Mouse (Mus musculus): Measurements from ENCODE around the gene Sectm1b. TPM values are rescaled to one million over a fixed set of nuclear protein-coding genes. Genes with fewer than 3 reads are reported as not detected.
"Not testable (repeated sequence)": the region's sequence is repeated elsewhere in the genome, so short reads cannot be mapped to it uniquely, and the experiment has no call there.

The Sectm1b gene
- polyA plus RNA-seq, 1 experiment from 2014 or later, result 0.92 TPM

DNA sequence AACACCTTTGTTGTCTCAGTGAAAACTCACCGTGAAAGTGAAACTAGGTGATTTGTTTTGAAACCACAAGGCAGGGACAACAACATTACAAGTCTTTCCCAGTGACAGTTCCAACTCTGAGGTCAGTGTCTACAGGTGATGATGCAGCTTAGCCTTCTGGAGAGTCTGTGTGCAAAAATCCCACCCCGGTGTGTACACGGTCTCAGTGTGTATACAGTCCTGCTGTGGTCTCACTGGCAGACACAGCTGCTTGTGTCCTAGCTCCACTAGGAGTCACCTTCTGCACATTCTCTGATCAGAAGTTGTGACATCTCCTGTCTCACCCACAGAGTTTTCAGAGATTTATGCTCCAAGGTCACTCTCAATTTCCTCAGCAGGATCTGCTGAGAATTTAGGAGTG, 828 bp upstream of the Sectm1b start:
- Histone ChIP-seq H3K27me3 (replicated peaks) (no peaks in the 10 kb centered on the region), H3K4me3 (replicated peaks) (no peak overlapping the region), H3K27ac (no peak overlapping the region), H3K4me2 (no peak overlapping the region), H3K9me3 (no peaks in the 10 kb centered on the region), H3K9ac (no peak overlapping the region), H3K36me3 (no peaks in the 10 kb centered on the region), H3K4me1 (no peaks in the 10 kb centered on the region)
- no peak for ATAC-seq (ENCODE audit: insufficient read depth, low FRiP score, low read depth)
- 79% methylated on average over 3 of the region's 3 CpGs for WGBS

DNA sequence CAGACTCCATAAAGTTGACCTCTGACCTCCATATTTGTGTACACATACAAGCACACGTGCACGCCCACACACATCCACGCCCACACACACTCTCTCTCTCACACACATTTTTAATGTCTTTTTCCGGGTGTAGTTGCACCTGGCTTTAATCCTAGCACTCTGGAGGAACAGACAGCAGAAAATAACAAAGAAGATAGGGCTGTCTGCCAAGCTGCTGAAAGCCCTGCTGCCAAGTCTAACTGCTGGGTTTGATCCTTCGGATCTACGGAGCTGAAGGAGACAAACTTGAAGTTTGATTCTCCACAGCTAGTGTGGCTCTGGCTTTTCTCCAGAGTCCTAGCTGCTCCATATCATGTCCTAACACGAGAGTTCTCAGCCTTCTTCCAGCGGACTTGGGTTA, 1.8 kb downstream of the Sectm1b start:
- no peaks in the 10 kb centered on the region for H3K9me3 ChIP-seq
- no peaks in the 10 kb centered on the region for H3K36me3 ChIP-seq
- H3K4me3 ChIP-seq (replicated peaks), result no peak overlapping the region
- WGBS, result 36% methylated on average over 8 of the region's 8 CpGs
- H3K4me2 ChIP-seq, result no peak overlapping the region
- H3K9ac ChIP-seq, result no peak overlapping the region
- no peaks in the 10 kb centered on the region for H3K4me1 ChIP-seq
- ATAC-seq (ENCODE audit: insufficient read depth, low FRiP score, low read depth), result no peak
- peak overlapping the region; percentile 23; the same call in 1 of the 2 replicates for H3K27ac ChIP-seq
- H3K27me3 ChIP-seq (replicated peaks), result no peaks in the 10 kb centered on the region

DNA sequence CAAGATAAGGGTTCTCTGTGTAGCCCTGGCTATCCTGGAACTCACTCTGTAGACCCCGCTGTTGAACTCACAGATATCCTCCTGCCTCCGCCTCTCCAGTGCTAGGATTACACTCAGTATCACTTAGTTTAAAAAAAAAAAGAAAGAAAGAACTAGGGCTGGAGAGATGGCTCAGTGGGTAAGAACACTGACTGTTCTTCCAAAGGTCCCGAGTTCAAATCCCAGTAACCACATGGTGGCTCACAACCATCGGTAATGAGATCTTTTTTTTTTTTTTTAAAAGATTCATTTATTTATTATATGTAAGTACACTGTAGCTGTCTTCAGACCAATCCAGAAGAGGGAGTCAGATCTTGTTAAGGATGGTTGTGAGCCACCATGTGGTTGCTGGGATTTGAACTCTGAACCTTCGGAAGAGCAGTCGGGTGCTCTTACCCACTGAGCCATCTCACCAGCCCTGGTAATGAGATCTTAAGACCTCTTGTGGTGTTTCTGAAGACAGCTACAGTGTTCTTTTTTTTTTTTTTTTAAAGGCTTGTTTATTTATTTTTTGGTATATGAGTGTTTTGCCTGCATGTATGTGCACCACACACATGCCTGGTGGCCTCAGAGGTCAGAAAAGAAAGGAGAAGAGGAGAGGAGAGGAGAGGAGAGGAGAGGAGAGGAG, 2.8 kb downstream of the Sectm1b start:
- not testable (repeated sequence) for H3K9ac ChIP-seq; H3K9me3 ChIP-seq; H3K4me2 ChIP-seq; H3K4me1 ChIP-seq; H3K27ac ChIP-seq; H3K27me3 ChIP-seq (replicated peaks); ATAC-seq (ENCODE audit: insufficient read depth, low FRiP score, low read depth); H3K4me3 ChIP-seq (replicated peaks); H3K36me3 ChIP-seq
- 94% methylated on average over 6 of the region's 6 CpGs for WGBS

GRCm38 (mm10) chr11:121059471-121059870, 3.9 kb downstream of the Sectm1b start:
- 86% methylated on average over 4 of the region's 4 CpGs for WGBS
- no peak overlapping the region for H3K4me2 ChIP-seq
- no peaks in the 10 kb centered on the region for H3K27me3 ChIP-seq (replicated peaks)
- H3K9ac ChIP-seq, result no peak overlapping the region
- no peak for ATAC-seq (ENCODE audit: insufficient read depth, low FRiP score, low read depth)
- no peak overlapping the region for H3K27ac ChIP-seq
- H3K4me1 ChIP-seq, result peaks cover 3% of the 10 kb centered on the region; the same call in 1 of the 2 replicates
- H3K4me3 ChIP-seq (replicated peaks), result no peak overlapping the region
- H3K36me3 ChIP-seq, result no peaks in the 10 kb centered on the region
- H3K9me3 ChIP-seq, result no peaks in the 10 kb centered on the region

DNA sequence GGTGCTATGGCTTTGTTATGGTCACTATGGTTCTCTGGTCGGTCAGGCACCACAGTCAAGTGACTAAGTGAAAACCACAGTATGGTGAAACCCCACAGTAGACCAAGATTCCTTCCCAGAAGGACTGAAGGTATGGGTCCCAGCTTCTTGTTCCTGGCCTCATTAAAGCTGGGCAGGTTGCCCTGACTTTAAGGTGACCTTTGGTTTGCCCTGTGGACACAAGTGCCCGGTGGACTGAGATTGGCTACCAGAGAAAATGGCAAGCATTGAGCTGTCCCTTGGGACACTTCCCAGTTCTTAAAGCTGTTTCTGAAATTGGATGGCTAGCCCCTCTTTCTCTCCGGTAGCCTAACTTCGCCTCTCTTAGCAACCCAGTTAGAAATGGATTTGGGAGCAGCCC, 4.4 kb downstream of the Sectm1b start:
- peaks cover 3% of the 10 kb centered on the region; the same call in 1 of the 2 replicates for H3K4me1 ChIP-seq
- WGBS, result 90% methylated on average over 4 of the region's 4 CpGs
- no peaks in the 10 kb centered on the region for H3K27me3 ChIP-seq (replicated peaks)
- no peak overlapping the region for H3K4me2 ChIP-seq
- no peaks in the 10 kb centered on the region for H3K9me3 ChIP-seq
- no peak for ATAC-seq (ENCODE audit: insufficient read depth, low FRiP score, low read depth)
- H3K9ac ChIP-seq, result no peak overlapping the region
- no peak overlapping the region for H3K27ac ChIP-seq
- no peaks in the 10 kb centered on the region for H3K36me3 ChIP-seq
- no peak overlapping the region for H3K4me3 ChIP-seq (replicated peaks)

- WGBS, result 68% methylated on average over 5 of the region's 5 CpGs
- Histone ChIP-seq H3K9me3 (no peaks in the 10 kb centered on the region), H3K9ac (no peak overlapping the region), H3K27ac (no peak overlapping the region), H3K27me3 (replicated peaks) (no peaks in the 10 kb centered on the region), H3K36me3 (no peaks in the 10 kb centered on the region), H3K4me1 (peaks cover 3% of the 10 kb centered on the region; the same call in 1 of the 2 replicates), H3K4me2 (no peak overlapping the region), H3K4me3 (replicated peaks) (no peak overlapping the region)
- peak; percentile 43; the same call in 1 of the 2 replicates for ATAC-seq (ENCODE audit: insufficient read depth, low FRiP score, low read depth)
Observed at GRCm38 (mm10) chr11:121058122-121058521, 5.2 kb downstream of the Sectm1b start.

GRCm38 (mm10) chr11:121056536-121057236, 6.7 kb downstream of the Sectm1b start:
- Histone ChIP-seq H3K4me2 (no peak overlapping the region), H3K27ac (no peak overlapping the region; the same call in 1 of the 2 replicates), H3K9ac (no peak overlapping the region), H3K27me3 (replicated peaks) (no peaks in the 10 kb centered on the region), H3K4me1 (peaks cover 3% of the 10 kb centered on the region; the same call in 1 of the 2 replicates), H3K36me3 (no peaks in the 10 kb centered on the region), H3K9me3 (no peaks in the 10 kb centered on the region), H3K4me3 (replicated peaks) (no peak overlapping the region)
- peak; percentile 54 for ATAC-seq (ENCODE audit: insufficient read depth, low FRiP score, low read depth)
- 47% methylated on average over 7 of the region's 7 CpGs for WGBS

DNA sequence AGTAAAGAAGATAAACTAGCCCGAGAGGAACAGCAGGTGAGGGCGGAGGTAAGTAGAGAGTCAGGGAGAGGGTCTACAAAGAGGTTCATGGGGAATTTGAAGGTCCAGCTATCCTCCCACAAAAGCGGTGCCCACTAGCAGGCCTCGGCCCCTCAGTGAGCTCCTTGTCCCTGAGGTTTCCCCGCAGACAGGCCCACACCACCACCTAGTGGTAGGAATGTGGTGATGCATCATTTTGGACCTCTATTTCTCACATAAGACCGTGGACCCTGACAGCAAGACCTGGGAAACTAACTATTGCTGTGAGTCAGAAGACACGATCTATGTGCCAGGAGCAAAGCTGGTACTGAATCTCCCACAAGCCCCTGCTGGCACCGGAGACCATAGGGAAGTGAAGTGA, 9.8 kb downstream of the Sectm1b start:
- no peaks in the 10 kb centered on the region for H3K27me3 ChIP-seq (replicated peaks)
- WGBS, result 11% methylated on average over 8 of the region's 8 CpGs
- H3K4me2 ChIP-seq, result no peak overlapping the region

DNA sequence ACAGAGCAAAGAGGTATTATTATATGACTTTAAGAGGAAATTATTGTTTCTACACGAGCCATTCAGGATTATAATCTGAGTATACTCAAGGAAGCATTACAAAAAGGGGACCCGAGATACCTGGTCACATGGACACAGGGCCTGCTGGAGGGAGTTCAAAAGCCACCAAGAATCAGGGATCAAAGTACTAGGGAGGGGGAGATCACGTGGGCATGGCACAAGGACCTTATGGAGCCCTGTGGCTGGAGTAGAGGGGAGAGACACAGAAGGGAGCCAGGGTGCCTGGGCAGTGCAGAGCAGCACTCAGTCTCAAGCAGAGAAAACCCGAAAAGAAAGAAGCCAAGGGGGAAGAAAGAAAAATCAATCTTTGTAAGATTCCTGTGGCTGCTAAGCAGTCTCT, 11.0 kb downstream of the Sectm1b start:
- Histone ChIP-seq H3K4me1 (peaks cover 3% of the 10 kb centered on the region; the same call in 1 of the 2 replicates), H3K36me3 (no peaks in the 10 kb centered on the region), H3K9me3 (no peaks in the 10 kb centered on the region), H3K4me2 (no peak overlapping the region), H3K27ac (no peak overlapping the region), H3K27me3 (replicated peaks) (no peaks in the 10 kb centered on the region), H3K9ac (no peak overlapping the region), H3K4me3 (replicated peaks) (no peak overlapping the region)
- no peak for ATAC-seq (ENCODE audit: insufficient read depth, low FRiP score, low read depth)
- WGBS, result 63% methylated on average over 4 of the region's 4 CpGs

More for the DNA sequence above, 9.8 kb downstream of the Sectm1b start:
- H3K27ac ChIP-seq, result no peak overlapping the region
- H3K4me3 ChIP-seq (replicated peaks), result no peak overlapping the region
- no peak overlapping the region for H3K9ac ChIP-seq
- 0 out of 2 replicates have a peak, but pooled peaks have one; percentile 25 for ATAC-seq (ENCODE audit: insufficient read depth, low FRiP score, low read depth)
- H3K36me3 ChIP-seq, result no peaks in the 10 kb centered on the region
- H3K9me3 ChIP-seq, result no peaks in the 10 kb centered on the region
- H3K4me1 ChIP-seq, result peaks cover 3% of the 10 kb centered on the region; the same call in 1 of the 2 replicates

GRCm38 (mm10) chr11:121051793-121052192, 11.6 kb downstream of the Sectm1b start:
- WGBS, result 29% methylated on average over 1 of the region's 1 CpGs
- no peak overlapping the region for H3K27ac ChIP-seq

DNA sequence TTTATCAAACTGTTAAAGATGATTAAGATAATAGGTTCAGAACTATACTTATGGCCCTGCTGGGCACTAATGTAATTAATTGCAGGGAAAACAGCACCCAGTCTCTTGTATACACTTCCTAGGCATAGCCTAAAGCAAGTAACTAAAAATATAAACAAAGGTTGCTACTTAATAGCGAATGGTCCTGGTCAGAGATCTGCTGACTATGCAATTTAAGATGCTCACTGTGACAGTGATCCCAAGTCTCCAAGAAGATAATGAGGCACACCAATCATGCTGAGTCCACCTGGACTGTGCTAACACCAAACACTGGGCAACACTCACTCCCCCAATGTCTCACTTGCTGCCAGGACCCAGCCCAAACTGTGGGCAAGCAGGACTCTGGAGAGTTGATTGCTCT, 13.5 kb downstream of the Sectm1b start:
- H3K27me3 ChIP-seq (replicated peaks), result no peaks in the 10 kb centered on the region
- no peak overlapping the region for H3K4me3 ChIP-seq (replicated peaks)
- H3K4me2 ChIP-seq, result no peak overlapping the region
- no peaks in the 10 kb centered on the region for H3K36me3 ChIP-seq
- no peak overlapping the region for H3K27ac ChIP-seq
- no peaks in the 10 kb centered on the region for H3K9me3 ChIP-seq
- WGBS, result 54% methylated on average over 1 of the region's 1 CpGs
- no peak overlapping the region for H3K9ac ChIP-seq
- ATAC-seq (ENCODE audit: insufficient read depth, low FRiP score, low read depth), result no peak
- no peaks in the 10 kb centered on the region for H3K4me1 ChIP-seq

More at GRCm38 (mm10) chr11:121051793-121052192, 11.6 kb downstream of the Sectm1b start:
- 0 out of 2 replicates have a peak, but pooled peaks have one; percentile 31 for ATAC-seq (ENCODE audit: insufficient read depth, low FRiP score, low read depth)
- Histone ChIP-seq H3K9me3 (no peaks in the 10 kb centered on the region), H3K4me1 (peaks cover 3% of the 10 kb centered on the region; the same call in 1 of the 2 replicates), H3K36me3 (no peaks in the 10 kb centered on the region), H3K9ac (no peak overlapping the region), H3K27me3 (replicated peaks) (no peaks in the 10 kb centered on the region), H3K4me3 (replicated peaks) (no peak overlapping the region), H3K4me2 (no peak overlapping the region)

DNA sequence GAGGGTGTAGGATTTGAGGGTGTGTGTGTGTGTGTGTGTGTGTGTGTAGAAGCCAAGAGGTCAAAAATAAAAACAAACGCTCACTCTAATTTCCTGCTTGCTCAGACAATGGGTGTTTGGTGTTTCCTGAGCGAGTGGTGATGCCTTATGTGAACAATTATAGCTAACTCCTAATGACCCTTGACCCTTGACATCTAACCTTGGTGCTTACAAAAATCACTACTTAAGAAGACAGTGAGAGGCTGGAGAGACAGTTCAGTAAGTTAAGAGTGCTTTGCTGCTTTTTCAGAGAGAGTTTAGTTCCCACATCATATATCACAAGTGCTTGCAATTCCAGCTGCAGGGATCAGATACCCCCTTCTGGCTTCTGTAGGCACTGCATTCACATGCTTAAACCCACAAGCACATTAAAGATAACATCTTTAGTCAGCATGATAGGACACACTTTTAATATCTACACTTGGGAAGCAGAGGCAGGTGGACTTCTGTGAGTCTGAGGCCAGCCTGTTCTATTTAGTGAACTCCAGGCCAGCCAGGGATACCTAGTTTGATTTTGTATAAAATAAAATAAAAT, 15.5 kb downstream of the Sectm1b start:
- no peak for ATAC-seq (ENCODE audit: insufficient read depth, low FRiP score, low read depth)
- 56% methylated on average over 2 of the region's 2 CpGs for WGBS
- Histone ChIP-seq H3K27ac (no peak overlapping the region), H3K4me3 (replicated peaks) (no peak overlapping the region), H3K4me2 (no peak overlapping the region), H3K9me3 (no peaks in the 10 kb centered on the region), H3K27me3 (replicated peaks) (no peaks in the 10 kb centered on the region), H3K9ac (no peak overlapping the region), H3K4me1 (no peaks in the 10 kb centered on the region), H3K36me3 (no peaks in the 10 kb centered on the region)

All from stomach, embryonic 15.5 days (tissue).